Mouse (Mus musculus): ENCODE results near the gene Foxred1. TPM values are rescaled to one million over a fixed set of nuclear protein-coding genes. Genes with fewer than 3 reads are reported as not detected.

Gene Foxred1
- 4.0 and 8.1 TPM in 2 replicates for polyA plus RNA-seq (2012; ENCODE audit: low replicate concordance)

GRCm38 (mm10) chr9:35210542-35211474 lies at the start of gene Foxred1:
TSS of gene Foxred1 (minus strand) at chr9:35211055.

GRCm38 (mm10) chr9:35199772-35200471 lies 10.9 kb downstream of the Foxred1 start, which contains the start of the genes Srpr and Tirap:
TSS of gene Srpr (plus strand) at chr9:35200175.
TSS of gene Tirap (minus strand) at chr9:35200291.

GRCm38 (mm10) chr9:35175251-35176123 lies 35.4 kb downstream of the Foxred1 start, which contains the start of gene Dcps:
TSS of gene Dcps (minus strand) at chr9:35176061.

Other genes with a start within 250 kb of the Foxred1 start
- 29.5 and 78.2 TPM in 2 replicates for gene St3gal4, start 91.8 kb downstream of the Foxred1 start, polyA plus RNA-seq (2012; ENCODE audit: low replicate concordance)
- gene Dcps, start 35.0 kb downstream of the Foxred1 start, polyA plus RNA-seq (2012; ENCODE audit: low replicate concordance): 10.3 and 52.2 TPM in 2 replicates
- 10.2 and 14.2 TPM in 2 replicates for gene Srpr, start 10.9 kb downstream of the Foxred1 start, polyA plus RNA-seq (2012; ENCODE audit: low replicate concordance)
- gene Tirap, start 10.8 kb downstream of the Foxred1 start, polyA plus RNA-seq (2012; ENCODE audit: low replicate concordance): 5.5 and 10.2 TPM in 2 replicates
- gene Fam118b, start 56.8 kb upstream of the Foxred1 start, polyA plus RNA-seq (2012; ENCODE audit: low replicate concordance): 0.97 and 5.0 TPM in 2 replicates
- 2.1 and 4.2 TPM in 2 replicates for gene Rpusd4, start 56.8 kb upstream of the Foxred1 start, polyA plus RNA-seq (2012; ENCODE audit: low replicate concordance)
- gene Cdon, start 210.1 kb upstream of the Foxred1 start, polyA plus RNA-seq (2012; ENCODE audit: low replicate concordance): 0.62 and 1.0 TPM in 2 replicates